Mouse (Mus musculus) telencephalon, adult 2 months (tissue): ENCODE measurements at regions not wholly inside any gene's neighbourhood (a gene's known extent, or its start where the extent isn't known, plus 50 kb on each side); places are given as distances from the start of the nearest gene placed in this dataset.
A peak's percentile ranks its signal among the peaks of the same experiment; 100 is the strongest.

ENCODE experiments used
- DNase-seq: peaks from one replicate; pipeline ENCODE4 v3.0.0-alpha.2; 2011; ENCODE audit warnings: low read depth, low spot score

DNA sequence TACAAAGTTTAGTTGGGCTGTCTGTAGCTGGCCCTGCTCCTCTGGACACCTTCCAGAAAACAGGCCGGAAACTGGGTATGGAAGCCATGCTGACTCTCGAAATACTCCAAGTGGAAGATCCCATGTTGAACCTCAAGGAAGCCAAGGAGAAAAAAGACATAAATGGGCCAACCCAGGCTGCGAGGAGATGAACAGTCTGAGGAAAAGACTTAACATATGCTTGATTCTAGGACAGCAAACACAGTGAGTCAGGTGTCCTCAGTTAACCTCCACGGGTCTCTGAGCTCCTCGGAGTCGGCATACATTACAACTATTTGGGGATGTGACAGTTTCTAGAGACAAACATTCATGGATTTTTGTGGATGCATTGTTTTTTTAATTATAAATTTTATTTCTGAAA lies 60.0 kb upstream of the Msi2 start:
- peak; percentile 32 for DNase-seq

DNA sequence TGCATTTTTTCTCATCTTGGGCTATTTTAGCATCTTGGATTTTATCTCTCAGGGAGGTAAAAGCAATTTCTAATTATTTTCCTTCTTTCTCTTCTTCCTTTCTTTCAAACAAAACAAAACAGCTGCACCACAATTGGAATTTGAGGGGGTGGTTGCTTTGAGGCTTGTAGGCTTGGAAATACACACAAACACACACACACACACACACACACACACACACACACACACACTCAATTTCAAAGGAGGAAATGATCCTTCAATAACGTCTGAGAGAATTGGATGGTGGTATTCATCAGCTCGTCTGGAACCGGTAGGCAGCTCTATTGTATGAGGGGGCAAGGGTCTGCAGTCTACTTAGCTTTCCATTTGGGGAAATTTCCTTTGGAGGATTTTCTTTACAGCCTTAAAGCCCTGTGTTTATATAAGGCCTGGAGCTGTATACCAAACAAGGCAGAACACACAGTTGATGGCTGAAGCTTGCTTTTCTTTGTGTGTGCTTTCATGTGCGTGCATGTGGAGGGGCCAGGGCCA lies 56.2 kb upstream of the Msi2 start:
- no peak for DNase-seq

DNA sequence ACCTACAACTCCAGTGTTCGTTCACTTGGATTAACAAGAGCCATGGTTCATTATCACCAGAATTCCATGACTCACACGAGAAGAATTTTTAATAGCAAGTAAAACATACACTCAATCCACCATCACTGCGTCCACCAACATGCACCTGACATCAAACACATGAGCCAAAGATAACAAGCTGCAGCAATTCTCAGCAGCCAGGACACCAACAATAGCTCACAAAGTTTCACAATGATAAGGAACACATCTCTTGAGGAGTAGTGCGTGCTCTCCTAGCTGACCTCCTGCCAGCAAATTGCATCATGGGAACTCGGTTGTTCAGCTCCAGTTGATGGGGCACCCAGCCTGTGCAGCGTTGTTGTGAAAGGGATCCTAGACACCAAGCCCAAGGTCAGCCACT lies 55.6 kb upstream of the Msi2 start:
- no peak for DNase-seq

DNA sequence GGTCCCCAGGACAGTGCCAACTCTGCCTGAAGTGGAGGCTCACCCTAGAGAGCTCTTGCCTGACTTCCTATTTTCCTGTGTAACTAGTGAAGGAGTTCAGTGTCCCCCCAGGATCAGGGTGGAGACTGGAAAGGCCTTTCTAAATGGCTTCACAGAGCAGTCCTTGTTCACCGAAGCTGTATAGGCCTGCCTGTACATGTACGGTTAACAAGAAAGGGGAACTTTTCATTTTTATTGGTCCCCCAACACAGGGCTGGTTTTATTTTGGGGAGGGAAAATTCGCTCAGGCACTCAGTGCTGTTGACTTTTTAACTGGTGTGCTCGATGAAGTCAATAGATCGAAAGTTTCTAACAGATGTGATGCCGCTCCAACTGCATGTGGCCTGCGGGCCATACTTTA lies 52.1 kb upstream of the Msi2 start:
- DNase-seq: no peak
